Mouse (Mus musculus): Measurements from ENCODE around the gene Abtb2. TPM values are rescaled to one million over a fixed set of nuclear protein-coding genes. Genes with fewer than 3 reads are reported as not detected.

Gene Abtb2
- polyA plus RNA-seq, 1 experiment from 2014 or later = 0.14 TPM

DNA sequence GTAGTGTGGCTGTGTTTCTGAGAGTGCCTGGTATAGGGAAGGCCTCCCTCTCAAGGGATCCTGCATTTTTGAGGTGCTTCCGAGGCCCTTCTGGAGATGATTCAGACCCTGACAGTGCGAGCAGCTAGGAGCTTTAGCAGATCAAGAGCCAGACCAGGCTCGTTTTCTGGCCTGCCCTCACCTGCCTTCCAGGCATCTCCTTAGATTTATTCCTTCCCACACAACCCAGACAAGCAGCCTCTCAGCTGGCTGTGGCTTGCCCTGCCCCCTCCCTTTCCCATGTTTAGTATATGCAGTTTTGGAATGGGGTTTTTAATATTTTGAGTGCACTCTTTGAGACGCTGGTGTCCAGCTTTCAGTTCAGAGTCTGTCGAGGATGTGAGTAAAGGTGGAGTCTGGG is 124.7 kb downstream of the Abtb2 start:
- WGBS (ENCODE audit: missing documents) = 80% methylated on average over 5 of the region's 5 CpGs
- no peak overlapping the region for H3K27ac ChIP-seq
- H3K4me3 ChIP-seq (ENCODE audit: inconsistent target) = no peak overlapping the region
- no peaks in the 10 kb centered on the region for H3K79me2 ChIP-seq (ENCODE audit: inconsistent target)
- H3K36me3 ChIP-seq (ENCODE audit: inconsistent target) = no peaks in the 10 kb centered on the region

DNA sequence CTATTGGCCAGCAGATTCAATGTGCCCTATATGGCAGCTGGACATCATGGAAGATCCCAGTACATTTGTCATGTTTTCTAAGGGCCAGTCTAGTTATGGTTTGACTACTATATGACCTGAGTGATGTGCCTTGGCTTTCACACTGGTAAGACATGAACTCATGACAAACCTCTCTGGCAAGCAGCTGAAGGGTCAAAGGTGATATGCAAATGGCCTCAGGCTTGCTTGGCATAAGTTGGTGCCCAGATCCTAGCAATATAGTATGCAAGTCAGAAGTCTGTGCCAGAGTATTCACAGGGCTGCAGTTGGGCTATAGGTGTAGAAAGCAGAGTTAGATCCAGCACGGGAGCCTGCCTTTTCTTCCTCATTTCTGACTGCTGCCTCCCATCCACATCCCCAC is 125.2 kb downstream of the Abtb2 start:
- Histone ChIP-seq H3K4me3 (ENCODE audit: inconsistent target) (no peak overlapping the region), H3K36me3 (ENCODE audit: inconsistent target) (no peaks in the 10 kb centered on the region), H3K27ac (no peak overlapping the region), H3K79me2 (ENCODE audit: inconsistent target) (no peaks in the 10 kb centered on the region)
- WGBS (ENCODE audit: missing documents) = no CpG with 5 or more reads among the region's 1 CpGs

DNA sequence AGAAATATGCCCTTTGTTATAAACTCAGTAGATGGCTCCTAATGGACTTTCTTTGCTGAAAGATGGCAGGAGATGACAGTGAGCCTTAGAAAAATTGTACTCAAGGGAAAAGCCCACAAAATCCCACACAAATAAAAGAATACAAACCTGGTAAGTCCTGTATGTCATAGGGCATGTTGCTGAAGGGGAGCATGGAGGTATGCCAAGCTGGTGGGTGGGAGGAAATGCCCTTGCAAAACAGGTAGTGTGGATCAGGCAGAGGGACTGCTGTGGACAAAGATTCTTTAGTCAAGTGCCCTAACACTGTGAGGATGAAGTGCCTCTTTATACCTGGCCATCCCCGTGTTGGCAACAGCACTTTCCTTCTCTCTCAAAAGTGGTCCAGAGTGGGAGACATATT is 126.7 kb downstream of the Abtb2 start:
- 78% methylated on average over 1 of the region's 1 CpGs for WGBS (ENCODE audit: missing documents)
- H3K79me2 ChIP-seq (ENCODE audit: inconsistent target) = no peaks in the 10 kb centered on the region
- H3K36me3 ChIP-seq (ENCODE audit: inconsistent target) = no peaks in the 10 kb centered on the region
- no peak overlapping the region for H3K27ac ChIP-seq
- H3K4me3 ChIP-seq (ENCODE audit: inconsistent target) = no peak overlapping the region

DNA sequence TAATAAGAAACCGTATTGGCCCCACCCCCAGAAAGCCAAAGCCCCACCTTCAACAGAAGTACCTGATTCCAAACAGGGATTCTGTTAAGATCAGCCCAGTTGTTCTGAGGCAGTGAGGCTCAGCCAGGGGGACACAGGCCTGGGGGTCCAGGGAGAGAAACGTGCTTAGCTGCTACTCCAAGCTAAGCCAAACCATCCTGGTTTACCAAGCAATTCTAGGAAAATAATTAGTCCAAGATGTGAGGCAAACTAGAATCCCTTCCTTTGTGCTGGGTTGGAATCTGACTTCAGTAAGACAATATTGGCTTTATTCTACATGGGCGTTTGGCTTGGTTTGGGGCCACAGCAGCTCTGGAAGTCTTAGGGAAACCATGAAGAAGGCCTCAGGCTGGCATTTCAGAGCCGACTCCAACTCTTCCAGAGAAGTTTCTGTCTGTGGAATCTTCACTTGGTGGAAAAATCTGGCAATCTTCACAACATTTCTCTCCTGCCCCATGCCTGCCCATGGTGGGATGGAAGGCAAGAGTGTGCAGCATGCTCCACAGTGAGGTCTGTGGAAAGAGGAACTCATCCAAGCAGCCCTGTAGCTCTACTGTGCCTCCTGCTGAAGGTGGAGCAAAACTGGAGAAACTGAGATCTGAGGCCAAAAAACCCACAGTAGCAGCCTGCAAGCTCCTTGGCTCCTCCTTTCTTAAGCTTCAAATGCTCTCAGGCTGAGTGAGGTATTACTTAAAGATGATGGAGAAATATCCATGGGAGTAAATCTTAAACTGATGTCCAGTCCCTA is 128.9 kb downstream of the Abtb2 start:
- no peak overlapping the region for H3K27ac ChIP-seq
- H3K36me3 ChIP-seq (ENCODE audit: inconsistent target) = no peaks in the 10 kb centered on the region
- H3K79me2 ChIP-seq (ENCODE audit: inconsistent target) = no peaks in the 10 kb centered on the region
- WGBS (ENCODE audit: missing documents) = 87% methylated on average over 4 of the region's 4 CpGs
- H3K4me3 ChIP-seq (ENCODE audit: inconsistent target) = no peak overlapping the region

DNA sequence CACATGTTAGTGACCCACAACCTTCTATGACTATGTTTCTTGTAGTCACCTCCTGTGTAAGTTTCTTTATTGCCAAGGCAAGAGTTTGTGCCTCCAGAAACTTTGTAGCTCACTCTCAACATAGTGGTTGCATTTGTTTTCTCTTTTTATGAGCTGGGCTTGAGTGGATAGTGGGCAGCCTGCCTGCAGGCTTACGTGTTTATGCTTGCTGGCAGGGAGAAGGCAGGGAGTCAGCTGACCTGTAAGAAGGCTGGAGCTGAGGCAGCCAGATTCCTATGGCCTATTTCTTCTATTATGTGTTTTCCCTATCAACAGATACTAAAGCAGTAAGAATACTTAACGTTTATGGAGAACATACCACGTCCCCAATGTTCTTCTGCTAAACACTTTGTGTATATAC is 130.1 kb downstream of the Abtb2 start:
- WGBS (ENCODE audit: missing documents) = 100% methylated on average over 3 of the region's 3 CpGs
- no peaks in the 10 kb centered on the region for H3K79me2 ChIP-seq (ENCODE audit: inconsistent target)
- no peak overlapping the region for H3K27ac ChIP-seq
- H3K4me3 ChIP-seq (ENCODE audit: inconsistent target) = no peak overlapping the region
- no peaks in the 10 kb centered on the region for H3K36me3 ChIP-seq (ENCODE audit: inconsistent target)

DNA sequence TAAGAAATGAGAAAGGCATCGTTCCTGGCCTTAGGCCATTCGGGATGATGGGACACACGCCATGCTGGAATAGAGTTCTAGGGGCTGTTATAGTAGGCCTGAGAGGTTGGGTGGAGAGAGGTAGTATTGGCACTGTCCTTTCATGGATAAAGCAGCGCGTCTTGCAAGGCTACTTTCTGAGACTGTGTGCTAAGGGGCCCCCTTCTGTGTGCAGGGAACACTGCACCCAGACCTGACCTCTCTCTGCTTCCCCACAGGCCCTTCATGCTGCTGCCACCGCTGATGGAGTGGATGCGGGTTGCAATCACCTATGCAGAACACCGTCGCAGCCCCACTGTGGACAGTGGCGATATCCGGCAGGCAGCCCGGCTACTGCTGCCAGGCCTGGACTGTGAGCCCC is 134.4 kb downstream of the Abtb2 start:
- Histone ChIP-seq H3K4me3 (ENCODE audit: inconsistent target) (no peak overlapping the region), H3K79me2 (ENCODE audit: inconsistent target) (no peaks in the 10 kb centered on the region), H3K36me3 (ENCODE audit: inconsistent target) (no peaks in the 10 kb centered on the region), H3K27ac (no peak overlapping the region)
- WGBS (ENCODE audit: missing documents) = 90% methylated on average over 12 of the region's 12 CpGs

DNA sequence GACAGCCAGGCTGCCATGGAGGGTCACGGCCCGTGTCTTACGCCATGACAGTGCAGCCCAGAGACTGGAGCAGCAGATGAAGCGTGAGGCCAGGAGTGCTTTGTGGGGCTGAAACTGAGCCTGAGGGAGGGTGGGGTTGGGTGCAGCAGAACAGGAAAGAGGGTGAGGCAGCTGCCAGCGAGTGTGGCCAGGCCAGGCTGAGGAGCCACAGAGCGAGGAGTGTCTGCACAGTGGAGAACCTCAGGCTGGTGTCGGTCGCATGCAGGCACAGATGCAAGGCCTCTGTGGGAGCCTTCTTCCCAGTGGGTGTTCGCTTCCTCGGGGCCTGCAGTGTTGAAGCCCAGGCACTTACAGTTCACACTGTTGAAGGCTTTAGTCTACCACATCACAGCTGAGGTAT is 137.2 kb downstream of the Abtb2 start:
- Histone ChIP-seq H3K27ac (no peak overlapping the region), H3K79me2 (ENCODE audit: inconsistent target) (no peaks in the 10 kb centered on the region), H3K4me3 (ENCODE audit: inconsistent target) (no peak overlapping the region), H3K36me3 (ENCODE audit: inconsistent target) (no peaks in the 10 kb centered on the region)
- WGBS (ENCODE audit: missing documents) = 73% methylated on average over 9 of the region's 10 CpGs

DNA sequence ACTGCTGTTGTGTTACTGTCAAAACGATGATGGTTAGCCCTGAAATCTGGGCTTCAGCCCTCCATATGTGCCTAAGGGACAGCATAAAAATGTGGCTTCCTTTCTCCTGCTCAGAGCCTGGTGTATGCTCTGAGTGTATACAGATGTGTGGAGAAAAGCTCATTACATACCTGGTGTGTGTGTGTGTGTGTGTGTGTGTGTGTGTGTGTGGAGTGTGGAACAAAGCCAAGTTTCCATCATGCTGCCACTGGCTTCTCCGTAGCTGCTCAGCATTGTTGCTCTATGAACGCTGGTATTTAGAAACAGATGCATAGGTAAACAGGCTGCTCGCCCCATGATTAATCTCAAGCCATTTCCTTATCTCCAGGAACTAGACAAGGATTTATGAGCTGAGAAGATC is 137.8 kb downstream of the Abtb2 start:
- 97% methylated on average over 3 of the region's 4 CpGs for WGBS (ENCODE audit: missing documents)
- Histone ChIP-seq H3K36me3 (ENCODE audit: inconsistent target) (no peaks in the 10 kb centered on the region), H3K79me2 (ENCODE audit: inconsistent target) (no peaks in the 10 kb centered on the region), H3K27ac (no peak overlapping the region), H3K4me3 (ENCODE audit: inconsistent target) (no peak overlapping the region)

DNA sequence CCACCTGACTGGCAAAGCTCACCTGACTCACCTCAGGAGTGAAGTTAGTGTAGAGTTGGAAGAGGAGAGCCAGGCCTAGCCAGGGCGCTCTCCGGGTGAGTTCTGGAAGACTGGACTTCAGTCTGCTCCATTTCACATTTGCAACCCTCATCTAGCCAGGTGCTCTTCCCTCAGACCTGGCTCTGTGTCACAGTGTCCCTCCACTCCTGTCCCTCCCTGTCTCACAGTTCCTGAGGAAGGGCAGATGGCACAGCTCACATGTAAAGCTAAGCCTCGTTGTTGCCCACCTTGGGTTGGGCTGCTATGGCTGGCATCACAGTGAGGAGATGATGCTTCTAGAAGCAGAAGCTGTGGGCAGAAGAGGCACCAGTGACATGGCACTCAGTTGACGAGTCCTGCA is 139.7 kb downstream of the Abtb2 start:
- no peaks in the 10 kb centered on the region for H3K79me2 ChIP-seq (ENCODE audit: inconsistent target)
- no peak overlapping the region for H3K27ac ChIP-seq
- H3K36me3 ChIP-seq (ENCODE audit: inconsistent target) = no peaks in the 10 kb centered on the region
- 96% methylated on average over 4 of the region's 4 CpGs for WGBS (ENCODE audit: missing documents)
- no peak overlapping the region for H3K4me3 ChIP-seq (ENCODE audit: inconsistent target)

DNA sequence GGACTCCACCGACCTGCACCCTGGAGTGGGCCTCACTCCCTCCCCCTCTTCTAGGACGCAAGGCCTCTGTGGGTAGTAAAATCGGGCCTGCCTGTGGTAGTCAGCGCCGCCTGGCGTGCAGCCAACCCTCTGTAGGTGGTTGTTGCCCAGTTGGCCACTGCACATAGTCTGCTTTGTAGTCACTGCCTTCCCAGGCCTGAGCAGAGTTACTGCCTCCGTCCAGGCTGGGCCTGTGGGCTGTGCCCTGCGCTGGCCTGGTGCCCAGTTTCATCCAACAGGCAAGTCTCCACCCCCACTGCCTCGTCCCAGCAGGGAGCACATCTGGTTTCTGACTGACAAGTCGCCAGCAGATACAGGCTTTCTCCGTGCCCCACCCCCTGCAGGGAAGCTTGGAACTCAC is 140.1 kb downstream of the Abtb2 start:
- no peak overlapping the region for H3K27ac ChIP-seq
- no peaks in the 10 kb centered on the region for H3K79me2 ChIP-seq (ENCODE audit: inconsistent target)
- H3K36me3 ChIP-seq (ENCODE audit: inconsistent target) = no peaks in the 10 kb centered on the region
- H3K4me3 ChIP-seq (ENCODE audit: inconsistent target) = no peak overlapping the region
- WGBS (ENCODE audit: missing documents) = 67% methylated on average over 11 of the region's 11 CpGs

DNA sequence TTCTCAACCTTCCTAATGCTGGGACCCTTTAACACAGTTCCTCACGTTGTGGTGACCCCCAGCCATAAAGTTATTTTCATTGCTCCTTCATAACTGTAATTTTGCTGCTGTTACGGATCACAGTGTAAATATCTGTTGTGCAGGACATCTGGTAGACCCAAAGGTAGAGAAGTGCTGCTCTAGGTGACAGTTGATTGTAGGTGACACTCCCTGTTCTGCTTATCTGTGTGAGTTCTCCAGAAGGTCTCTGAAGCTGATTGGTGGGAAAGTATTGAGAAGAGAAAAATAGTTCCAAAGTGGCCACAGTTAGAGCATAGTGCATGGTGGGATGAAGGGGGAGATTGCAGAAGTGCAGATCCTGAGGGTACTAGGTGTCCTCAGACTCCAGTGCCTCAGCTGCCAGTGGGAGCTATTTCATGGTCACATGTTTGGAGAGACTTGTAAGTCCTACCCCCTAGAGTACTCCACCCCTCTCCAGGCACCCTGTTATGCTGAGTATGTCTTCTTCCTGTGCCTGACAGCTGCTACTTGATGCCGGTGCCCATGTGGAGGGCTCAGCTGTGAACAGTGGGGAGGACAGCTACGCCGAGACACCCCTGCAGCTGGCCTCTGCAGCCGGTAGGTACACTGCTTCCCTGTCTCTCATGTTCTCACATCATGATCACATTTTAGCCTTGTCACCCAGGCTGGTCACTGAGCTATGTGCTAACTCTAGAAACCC is 141.1 kb downstream of the Abtb2 start:
- WGBS (ENCODE audit: missing documents) = 78% methylated on average over 6 of the region's 6 CpGs
- H3K27ac ChIP-seq = no peak overlapping the region
- H3K36me3 ChIP-seq (ENCODE audit: inconsistent target) = no peaks in the 10 kb centered on the region
- H3K4me3 ChIP-seq (ENCODE audit: inconsistent target) = no peak overlapping the region
- no peaks in the 10 kb centered on the region for H3K79me2 ChIP-seq (ENCODE audit: inconsistent target)

DNA sequence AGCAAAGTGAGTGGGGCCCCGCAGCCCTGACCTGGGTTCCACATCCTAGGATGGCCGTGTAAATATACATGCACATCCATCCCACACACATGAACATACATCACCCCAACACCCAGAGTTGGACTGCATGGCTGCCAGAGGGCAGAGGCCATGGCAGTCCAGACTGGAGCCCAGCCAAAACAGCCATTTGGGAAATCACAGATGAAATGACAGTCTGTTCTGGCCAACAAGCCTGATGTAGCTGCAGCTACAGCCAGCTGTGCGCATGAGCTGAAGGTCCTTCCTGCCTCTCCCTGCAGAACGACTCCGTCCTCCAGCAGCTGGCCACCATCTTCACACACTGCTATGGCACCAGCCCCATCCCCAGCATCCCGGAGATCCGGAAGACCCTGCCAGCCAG is 144.7 kb downstream of the Abtb2 start:
- H3K27ac ChIP-seq = no peak overlapping the region
- 95% methylated on average over 7 of the region's 7 CpGs for WGBS (ENCODE audit: missing documents)
- H3K36me3 ChIP-seq (ENCODE audit: inconsistent target) = no peaks in the 10 kb centered on the region
- no peaks in the 10 kb centered on the region for H3K79me2 ChIP-seq (ENCODE audit: inconsistent target)
- H3K4me3 ChIP-seq (ENCODE audit: inconsistent target) = no peak overlapping the region

DNA sequence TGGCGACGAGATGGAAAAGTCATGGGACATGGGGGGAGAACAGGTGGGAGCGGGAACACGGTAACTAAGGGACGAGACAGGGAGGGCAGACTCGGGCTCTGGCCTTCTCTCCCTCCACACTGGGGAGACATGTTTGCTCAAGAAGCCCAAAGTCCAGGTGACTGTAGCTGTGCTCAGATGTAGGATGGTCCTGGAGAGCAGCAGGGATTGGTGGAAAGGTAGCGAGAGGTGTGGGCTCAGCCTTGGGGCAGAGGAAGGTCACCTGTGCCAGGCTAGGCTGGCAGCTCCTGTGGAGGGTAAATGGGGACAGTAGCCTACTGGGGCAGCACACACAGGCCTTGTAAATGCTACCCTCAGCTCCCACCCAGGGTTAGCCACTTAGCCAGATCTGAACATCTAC is 147.7 kb downstream of the Abtb2 start:
- H3K79me2 ChIP-seq (ENCODE audit: inconsistent target) = no peaks in the 10 kb centered on the region
- 94% methylated on average over 7 of the region's 7 CpGs for WGBS (ENCODE audit: missing documents)
- H3K36me3 ChIP-seq (ENCODE audit: inconsistent target) = no peaks in the 10 kb centered on the region
- H3K4me3 ChIP-seq (ENCODE audit: inconsistent target) = no peak overlapping the region
- H3K27ac ChIP-seq = no peak overlapping the region

DNA sequence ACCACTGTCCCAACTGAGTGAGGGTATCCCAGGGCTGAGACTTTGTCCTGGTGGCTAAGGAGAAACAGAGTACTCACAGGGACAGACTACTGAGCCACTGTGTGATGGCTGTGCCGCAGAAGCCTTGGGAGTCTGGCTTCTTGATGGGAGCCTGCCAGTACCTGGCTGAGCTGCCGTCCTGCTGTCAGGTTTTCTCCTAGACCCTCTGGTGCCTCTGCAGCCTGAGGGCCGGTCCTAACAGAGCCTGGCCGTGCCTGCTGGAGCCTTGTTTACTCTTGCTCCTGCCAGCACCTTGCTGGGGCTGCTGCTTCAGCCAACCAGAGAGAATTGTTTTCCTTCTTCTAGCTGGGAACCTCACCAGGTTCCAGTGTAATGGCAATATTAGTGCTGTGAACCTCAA is 148.3 kb downstream of the Abtb2 start:
- Histone ChIP-seq H3K79me2 (ENCODE audit: inconsistent target) (no peaks in the 10 kb centered on the region), H3K27ac (no peak overlapping the region), H3K36me3 (ENCODE audit: inconsistent target) (no peaks in the 10 kb centered on the region), H3K4me3 (ENCODE audit: inconsistent target) (no peak overlapping the region)
- WGBS (ENCODE audit: missing documents) = 96% methylated on average over 4 of the region's 4 CpGs

DNA sequence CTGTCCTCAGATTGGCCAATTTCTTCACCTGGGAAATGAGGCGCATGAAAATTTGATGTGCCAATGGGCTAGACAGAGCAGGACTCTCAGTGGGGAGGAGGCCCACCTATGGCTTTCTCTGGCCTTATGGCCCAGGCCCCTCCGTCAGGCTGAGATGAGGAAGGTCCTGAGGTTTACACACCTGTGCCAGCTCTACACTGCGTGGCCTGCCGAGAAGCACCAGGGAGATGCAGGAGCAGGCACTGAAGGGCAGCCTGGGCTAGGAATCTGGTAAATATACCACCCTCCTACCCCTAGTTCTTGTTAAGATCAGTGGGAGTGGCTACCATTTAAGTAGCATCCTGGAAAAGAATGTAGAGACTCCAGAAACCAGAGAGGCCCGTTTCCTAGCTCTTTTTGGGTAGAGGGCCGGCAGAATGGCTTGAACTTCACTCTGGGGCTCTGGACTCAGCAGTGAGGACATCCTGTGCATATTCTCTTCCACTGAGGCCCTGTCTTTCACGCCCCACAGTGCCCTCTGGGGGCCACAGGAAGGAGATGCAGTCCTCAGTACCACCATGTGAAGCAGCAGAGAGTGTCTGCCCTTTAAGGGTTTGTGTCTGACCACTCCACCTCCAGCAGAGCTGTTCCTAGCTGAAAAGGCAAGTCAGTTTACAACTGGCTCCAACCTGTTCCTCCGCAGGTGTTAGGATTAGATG is 152.6 kb downstream of the Abtb2 start:
- Histone ChIP-seq H3K36me3 (ENCODE audit: inconsistent target) (0 out of 2 replicates have a peak, but pooled peaks cover 3% of the 10 kb centered on the region), H3K27ac (no peak overlapping the region), H3K4me3 (ENCODE audit: inconsistent target) (no peak overlapping the region), H3K79me2 (ENCODE audit: inconsistent target) (no peaks in the 10 kb centered on the region)
- WGBS (ENCODE audit: missing documents) = 73% methylated on average over 8 of the region's 8 CpGs
